Mouse (Mus musculus) T-helper 2 cell (primary cell): ENCODE data around the gene Slc39a12.

ENCODE experiments used
- in situ Hi-C: fragments of 300-600 bp; cut with MboI, MseI; formaldehyde crosslinking; loops from one replicate; pipeline ENCODE4 v1.15.1; 2025; ENCODE audit warnings: high pct_unique_total_duplicates

The Slc39a12 gene

DNA sequence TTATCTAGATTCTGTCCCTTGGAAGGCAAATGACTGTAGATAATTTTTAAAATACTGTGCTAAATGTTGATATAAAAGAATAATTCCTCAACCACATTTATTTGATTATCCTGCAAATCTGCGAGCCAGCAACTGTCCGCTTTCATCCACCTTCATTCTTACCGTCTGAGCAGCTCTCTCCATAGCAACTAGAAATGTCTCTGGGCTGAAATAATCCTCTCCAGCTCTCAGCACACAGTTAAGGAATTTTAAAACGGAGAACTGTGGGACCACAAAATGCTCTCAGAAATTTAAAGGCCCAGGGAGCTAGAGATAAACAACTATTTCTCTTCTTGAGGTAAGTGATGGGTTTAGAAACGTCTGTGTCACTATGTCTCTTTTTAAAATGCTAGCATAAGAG, at the start of gene Slc39a12:
TSS of gene Slc39a12 (plus strand) at position 155 of the 400 bp plus-strand sequence.
- in situ Hi-C loops, result no loop called here

DNA sequence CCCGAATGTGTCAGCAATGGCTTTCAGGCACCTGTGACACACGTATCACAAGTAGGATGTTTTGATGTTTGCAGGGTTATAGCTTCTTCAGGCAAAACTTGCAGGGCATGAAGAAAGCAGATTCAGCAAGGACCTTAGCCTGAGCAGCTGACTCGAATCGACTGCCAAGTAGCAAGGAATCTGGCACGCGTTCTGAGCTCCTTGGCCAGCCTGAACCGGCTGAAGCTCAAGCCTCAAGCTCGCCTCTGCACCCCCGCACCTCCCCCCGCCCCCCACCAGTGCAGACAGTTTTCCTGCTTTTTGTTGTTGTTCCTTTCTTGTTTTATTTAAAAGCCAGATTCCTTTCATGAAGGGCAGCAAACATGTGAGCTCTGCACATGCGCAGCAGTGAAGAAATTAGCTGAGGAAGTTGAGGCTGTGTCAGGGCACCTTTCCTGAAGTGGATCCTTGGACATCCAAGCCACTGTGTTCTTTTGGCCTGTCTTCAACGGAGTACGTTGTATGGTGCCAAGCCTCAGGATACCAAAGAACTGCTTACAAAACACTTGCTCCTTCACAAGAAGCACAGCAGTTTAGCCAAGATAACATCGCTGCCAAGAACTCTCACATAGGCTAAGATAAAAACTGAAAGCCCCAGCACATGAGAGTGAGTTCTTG, 46.3 kb upstream of the Slc39a12 start:
- in situ Hi-C loops, result no loop called here

DNA sequence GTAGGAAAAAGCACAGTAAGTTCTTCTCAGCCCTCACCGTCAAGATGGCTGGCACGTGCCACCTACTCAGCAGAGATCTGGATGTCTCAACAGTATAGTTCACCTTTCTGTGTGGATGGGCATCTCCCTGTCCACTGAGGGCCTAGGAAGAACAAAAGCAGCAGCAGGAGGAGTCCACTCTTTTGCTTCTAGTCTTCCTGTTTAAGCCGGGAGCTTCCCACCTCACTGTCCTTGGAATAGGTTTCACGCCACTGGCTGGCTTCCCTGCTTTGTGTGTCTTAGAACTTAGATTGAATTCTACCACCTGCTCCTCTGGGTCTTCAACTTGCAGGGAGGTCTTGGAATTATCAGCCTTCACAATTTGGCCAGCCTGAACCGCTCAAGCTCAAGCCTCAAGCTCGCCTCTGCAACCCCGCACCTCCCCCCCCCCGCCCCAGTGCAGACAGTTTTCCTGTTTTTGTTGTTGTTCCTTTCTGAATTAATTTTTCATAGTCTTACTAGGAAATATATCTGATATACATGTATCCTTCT, 45.7 kb upstream of the Slc39a12 start:
- in situ Hi-C loops, result no loop called here

DNA sequence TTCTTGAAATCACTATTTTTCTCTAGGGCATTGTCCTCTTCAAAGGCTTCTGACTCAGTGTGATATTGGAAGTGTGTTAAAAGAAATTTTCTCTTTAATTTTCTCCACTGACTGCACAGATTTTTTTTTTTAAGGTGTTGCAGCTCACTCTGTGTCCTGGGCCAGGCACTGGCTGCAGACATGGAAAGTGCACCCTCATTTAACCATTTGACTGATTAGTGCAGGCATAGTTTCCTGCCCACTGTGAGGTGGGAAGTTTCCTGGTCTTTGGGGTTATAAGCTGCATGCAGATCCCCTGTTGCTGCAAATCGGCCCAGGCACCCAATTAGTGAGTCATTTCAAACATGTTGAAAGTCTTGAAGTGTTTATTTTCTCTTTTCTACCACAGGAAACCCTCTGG, 740 bp downstream of the Slc39a12 start:
- in situ Hi-C loops, result no loop called here

DNA sequence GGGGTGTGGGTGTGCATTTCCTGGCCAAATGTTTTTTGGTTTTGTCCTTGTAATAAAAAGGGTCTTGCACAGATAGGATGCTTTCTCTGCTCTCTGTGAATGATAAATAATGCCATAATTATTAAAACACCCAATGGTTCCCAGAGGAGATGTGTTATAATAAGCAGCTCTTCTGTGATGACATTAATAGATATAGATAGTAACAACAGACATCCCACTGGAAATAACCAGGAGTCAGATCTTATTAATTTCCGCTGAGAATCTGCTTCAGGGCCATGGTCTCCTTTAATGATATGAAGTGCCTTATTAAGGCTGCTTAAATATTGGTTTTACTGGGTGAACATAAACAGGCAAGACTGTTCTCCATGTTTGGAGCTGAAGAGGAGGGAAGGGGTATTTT, 2.8 kb downstream of the Slc39a12 start:
- in situ Hi-C loops, result no loop called here

DNA sequence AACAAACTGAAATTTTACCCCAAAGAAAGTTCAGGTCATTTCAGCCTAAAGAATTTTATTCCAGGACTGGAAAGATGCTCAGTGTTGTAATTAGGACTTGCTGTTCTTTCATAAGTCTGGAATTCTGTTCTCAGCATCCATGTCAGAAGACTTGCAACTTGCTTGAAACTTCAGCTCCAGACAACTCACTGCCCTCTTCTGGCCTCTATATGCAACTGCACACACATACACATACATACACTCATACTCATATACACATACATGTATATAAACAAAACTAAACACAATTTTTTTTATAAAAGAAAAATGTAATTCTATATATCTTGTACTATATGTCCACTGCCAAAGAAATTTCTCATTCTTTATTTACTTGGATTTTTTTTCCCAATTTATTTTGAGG, 14.9 kb downstream of the Slc39a12 start:
- in situ Hi-C loops, result no loop called here

DNA sequence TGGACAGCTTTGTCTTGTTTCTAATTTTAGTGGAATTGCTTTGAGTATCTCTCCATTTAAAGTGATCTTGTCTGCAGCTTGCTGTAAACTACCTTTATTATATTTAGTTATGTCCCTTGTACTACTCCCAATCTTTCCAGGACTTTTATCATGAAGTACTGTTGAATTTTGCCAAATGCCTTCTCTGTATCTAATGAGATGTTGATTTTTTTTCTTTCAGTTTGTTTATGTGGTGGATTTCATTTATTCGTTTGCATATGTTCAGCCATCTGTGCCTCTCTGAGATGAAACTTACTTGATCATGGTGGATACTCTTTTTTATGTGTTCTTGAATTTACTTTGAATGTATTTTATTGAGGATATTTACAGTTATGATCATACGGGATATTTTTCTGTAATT, 40.9 kb downstream of the Slc39a12 start:
- in situ Hi-C loops, result no loop called here

DNA sequence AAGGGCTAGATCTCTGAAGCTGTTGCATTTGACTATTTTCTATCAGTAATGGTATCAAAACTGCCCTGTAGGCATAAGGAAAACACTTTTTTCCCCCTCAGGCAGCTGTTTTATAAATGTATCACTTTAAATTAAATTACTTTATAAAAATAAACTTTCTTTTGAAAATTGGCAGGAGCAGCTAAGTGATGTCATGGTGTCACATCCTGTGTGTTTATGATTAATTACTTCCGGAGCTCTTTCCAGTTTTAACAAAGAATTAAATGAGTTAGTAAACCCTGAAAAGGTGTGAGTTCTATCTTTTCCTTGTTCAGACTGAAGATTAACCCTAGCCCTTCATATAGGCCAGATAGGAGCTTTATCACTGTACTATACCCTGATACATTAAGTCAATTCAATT, 59.2 kb downstream of the Slc39a12 start:
- in situ Hi-C loops, result no loop called here

DNA sequence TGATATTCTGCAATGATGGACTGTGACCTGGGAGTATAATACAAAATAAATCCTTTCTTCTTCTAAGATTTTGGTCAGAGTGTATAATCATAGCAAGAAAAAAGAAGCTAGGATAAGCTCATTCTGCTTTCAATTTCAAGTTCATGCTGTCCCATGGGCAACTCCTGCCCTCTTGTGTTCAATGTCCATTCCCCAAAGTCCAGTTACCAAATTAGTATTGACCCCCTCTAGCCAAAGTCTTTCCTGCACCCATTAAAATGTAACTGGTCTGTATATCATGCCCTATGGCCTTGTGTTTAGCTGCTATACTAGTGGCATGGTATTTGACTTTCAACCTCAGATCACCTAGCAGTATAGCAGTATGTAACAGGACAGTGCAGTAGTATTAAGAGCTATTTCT, 62.8 kb downstream of the Slc39a12 start:
- in situ Hi-C loops, result no loop called here

DNA sequence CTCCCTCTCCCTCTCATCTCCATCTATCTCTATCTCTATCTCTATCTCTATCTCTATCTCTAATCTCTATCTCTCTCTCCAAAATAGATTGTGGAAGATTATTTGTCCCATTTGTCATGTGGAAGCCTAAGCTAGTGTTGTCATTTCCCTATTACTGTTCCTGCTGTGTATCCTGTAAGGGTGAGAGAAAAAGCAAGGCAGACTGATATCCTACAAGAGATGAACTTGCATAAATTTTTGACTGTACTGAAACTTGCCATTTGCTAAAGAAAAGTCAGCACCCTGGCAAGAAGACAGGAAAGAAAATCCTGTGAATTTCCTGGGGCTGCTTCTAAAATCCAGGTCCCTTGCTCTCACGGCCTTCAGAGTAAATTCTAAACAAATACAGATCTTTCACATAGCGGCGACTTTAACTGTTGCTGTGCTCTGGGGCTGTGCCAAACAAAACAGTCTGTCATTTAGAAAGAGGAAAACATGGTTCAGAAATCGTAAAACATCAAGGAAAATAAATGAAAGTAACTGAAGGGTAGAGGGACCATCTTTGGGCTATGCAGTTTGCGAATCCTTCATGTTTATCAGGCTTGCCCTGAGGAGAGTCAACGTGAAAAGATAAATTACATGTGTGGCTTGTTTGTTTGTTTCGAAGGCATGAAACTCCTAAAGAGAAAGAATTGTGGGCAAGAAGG, 67.0 kb downstream of the Slc39a12 start:
- in situ Hi-C loops, result no loop called here

DNA sequence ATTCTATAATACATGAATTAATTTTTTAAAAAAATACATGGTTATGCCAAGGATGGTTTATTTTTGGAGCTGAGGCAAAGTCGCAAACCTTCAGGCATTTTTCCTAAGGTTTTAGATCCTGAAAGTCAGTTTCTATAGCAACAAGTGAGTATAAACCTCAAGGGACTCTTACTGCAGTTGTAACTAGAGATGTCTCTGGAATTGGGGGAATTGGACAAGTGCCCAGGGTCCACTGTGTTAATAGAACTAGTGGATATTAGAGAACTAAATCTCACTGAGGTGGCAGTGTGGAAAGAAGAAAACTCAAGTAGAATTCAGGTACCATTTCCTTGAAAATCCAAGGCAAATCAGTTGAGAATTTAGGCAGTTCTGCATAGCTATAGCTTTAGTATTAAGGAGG, 76.3 kb downstream of the Slc39a12 start:
- in situ Hi-C loops, result no loop called here

DNA sequence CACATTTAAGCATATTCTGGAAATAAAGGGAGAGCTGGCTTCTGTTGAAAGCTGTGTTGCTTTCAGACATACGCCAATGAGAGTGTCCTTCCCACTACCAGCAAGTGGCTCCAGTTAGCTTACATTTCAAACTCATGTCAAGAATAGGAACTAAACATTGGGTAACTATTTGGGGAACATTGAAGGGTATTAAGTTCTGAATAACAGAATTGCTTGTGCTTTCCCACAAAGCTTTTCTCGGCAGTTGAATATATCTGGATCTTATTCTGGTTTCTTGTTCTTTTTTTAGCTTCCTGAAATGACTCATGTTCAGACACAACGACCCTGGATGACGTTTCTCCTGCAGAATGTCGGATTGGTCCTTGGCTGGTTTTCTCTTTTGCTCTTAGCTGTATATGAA, 106.0 kb downstream of the Slc39a12 start:
- in situ Hi-C loops, result no loop called here

DNA sequence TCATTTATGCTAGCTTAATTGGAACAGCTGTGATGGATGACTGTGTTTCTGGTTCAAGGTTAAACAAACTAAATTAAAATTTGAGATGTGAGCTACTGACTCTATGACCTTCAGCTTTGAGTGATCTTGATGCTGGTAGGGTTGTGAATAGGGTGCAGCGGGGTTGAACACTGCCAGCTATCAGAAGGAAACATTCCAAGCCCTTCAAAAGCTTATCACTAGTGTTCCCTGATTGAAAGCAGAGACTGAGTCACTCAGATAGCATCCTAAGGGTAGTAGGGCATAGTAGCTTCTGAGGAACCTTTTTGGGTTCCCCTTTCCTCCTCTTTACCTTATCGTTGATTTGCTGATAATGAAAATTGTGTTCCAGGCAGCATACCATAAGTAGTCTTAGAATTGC, 108.0 kb downstream of the Slc39a12 start:
- in situ Hi-C loops, result no loop called here

DNA sequence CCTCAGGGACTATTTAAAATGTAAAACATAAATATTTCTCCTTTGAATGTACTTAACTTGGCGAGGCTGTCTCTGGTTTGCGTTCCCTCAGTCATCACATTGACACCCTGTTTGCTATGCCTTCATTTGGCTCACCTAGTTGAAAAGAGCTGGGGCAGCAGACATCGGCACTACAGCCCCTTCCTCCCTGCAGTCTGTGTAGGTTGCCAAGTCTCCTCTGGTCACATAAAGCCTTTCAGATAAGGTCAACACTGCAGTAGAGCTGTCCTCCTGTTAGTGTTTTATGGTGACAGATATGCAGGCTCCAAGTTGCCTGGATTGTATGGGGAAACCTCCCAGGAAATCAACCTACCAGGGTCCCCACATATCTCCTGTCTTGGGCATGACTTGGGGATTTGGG, 114.4 kb downstream of the Slc39a12 start:
- in situ Hi-C loops, result no loop called here

DNA sequence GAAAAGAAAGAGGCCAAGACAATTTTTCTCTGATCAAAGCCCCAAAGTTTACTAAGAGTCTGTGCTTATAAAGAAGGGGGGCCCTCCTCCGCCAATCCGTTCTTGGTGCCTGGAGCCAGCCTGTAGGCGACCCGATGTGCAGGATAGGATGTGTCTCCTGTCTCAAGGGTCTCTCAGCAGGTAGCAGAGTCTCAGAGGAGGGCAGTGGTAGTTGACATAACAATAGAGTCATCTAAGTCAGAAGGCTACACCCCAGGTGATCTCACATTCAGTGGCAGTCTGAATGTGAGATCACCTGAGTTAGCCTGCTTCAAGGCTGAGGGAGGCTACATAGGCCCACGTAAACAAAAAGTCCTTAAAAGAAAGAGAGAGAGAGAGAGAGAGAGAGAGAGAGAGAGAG, 130.1 kb downstream of the Slc39a12 start:
- in situ Hi-C loops, result no loop called here

DNA sequence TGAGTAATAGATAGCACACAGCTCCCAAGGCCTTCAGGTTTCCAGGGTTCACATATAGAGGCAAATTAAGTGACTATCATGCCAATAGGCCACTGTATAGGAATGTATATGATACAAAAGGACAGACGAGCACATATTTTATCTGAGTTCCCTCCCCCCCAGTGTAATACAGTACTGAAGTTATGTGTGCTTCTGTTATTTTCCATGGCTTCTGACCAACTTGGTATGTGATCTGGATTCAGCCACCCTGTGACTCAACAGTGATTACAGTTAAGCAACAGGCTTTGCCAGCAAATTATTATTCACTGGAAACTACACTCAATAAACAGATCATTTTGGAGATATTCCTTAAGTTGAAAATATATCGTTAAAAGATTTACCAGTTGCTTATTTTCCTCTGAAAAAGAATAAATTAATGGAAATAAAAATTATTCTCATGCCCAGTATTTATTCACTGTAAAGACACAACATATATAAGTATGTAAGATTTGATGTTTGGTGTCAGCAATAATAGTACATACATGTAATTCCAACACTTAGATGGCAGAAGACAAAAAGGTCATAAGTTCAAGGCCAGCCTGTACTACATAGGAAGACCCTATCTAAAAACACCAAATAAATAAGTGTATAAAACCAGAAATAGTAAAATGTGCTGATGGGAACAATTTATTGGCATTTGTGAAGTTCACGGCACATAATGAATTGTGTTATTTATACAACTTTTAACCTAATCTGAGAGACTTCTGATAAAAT, 146.4 kb downstream of the Slc39a12 start:
- in situ Hi-C loops, result no loop called here

DNA sequence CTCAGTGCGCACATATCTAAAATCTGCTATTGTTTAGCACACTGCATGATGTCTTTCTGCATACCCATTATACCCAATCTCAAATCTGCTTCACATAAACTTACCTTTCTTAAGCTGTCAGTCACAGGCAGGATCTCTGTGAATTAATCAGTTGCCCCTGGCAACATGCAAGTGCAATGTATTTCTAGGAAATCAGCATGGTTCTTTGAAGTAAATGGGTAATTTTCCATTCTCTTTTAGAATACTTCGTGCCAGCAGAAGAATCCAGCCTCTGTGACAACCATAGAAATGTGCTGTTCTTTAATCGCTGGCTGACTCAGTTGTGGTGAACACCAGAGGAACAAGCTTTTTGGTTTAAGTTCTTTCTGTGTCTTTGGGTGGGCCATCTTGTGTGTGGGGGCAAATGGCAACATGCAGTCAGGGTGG, 147.1 kb downstream of the Slc39a12 start:
- in situ Hi-C loops, result no loop called here

DNA sequence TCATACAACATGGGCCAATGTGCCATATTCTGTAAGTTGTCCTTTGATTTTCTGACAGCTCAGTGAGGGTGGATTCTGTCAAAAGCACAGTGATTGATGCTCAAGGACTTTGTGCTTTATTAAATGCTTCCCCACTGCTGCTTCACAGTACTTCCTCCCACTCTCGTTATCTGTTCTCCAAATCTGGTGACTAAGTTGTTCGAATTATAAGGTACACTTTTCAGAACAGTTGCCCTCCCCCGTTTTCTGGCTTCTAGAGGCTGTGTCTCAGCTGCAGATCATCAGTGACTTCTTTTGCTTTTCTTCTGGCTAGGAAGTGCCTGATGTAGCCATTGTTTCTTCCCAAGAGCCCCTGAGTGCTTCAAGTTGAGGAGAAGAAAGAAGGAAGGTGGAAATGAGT, 149.7 kb downstream of the Slc39a12 start:
- in situ Hi-C loops, result no loop called here

DNA sequence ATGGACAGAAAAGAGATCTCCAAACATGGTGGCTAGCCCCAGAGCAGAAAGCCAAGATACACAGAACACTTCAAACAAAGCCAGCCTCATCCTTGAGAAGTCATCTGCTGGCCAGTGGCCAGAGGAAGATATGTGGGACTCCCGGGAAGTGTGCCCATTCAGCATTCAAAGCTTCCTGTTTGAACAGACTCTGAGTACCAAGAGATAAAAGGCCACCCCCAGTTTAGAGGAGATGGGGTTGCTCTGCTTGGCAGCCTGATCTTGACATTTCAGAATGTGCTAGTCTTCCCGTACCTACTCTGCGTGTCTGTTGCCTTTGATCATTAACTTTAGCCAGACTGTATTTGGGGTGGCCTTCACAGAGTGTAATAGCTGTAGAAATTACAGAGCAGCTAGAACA, 155.2 kb downstream of the Slc39a12 start:
- in situ Hi-C loops, result no loop called here

DNA sequence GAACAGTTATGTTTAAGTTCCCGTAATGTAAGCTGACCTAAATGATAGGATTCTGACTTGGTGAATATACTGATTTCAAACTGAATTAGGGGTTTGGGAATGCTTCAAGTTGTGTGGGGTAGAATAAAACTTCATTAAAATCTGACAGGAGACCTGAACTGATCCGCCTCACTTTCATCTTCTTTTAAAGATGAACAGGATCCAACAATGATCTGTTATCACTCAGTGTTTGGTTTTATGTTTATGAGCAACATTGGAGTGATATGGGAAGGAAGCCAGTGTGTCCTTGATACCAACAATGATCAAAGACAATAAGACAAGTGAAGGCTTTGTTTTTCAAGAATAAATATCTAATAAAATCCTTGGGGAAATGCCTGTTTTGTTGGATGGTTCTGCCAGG, 155.7 kb downstream of the Slc39a12 start:
- in situ Hi-C loops, result no loop called here
